In the genomic region with DNA sequence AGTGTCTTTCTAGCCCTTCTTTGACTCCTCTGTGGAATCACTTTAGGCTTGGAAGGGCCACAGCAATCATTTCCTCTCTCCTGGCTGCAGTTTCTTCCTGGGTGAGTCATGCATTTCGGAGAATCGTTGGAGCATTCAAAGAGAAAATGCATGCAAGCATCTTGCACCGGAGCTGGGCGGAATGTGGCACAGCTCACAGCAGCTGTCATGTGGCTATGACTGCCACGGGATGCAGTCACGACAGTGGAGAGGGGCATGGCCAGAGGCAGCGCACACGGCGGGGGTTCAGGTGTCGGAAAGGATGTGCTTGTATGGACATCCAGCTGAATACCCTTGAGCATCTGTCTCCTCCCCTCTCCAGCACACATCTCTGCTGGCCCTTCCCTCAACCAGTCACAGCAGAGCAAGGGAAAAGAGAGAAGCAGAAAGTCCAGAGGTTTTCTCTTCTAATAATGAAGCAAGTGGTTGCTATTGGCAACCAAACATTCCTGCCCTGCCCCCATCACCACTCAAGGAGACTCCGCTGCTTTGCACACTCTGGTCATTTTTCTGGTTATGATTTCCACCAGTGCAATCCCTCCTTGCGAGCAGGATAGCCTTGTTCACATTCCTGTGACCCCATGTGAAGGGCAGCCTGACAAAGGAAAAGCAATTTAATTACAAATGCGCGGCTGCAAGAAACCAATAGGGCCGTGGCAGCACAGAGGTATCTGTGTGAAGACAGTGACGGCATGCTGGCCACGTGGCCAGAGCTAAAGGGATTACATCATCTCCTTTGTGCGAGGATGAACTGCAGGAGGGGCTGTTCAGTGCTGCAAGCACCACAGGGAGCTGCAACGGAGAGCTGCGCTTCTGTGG, we compare ENCODE assay signal across 8 mouse cellular contexts.
A peak's percentile ranks its signal among the peaks of the same experiment; 100 is the strongest.
DNase-seq lines count a peak whose midpoint lies in the region; ATAC-seq and TF ChIP-seq lines count a peak whose summit lies in the region.

No protein-coding gene starts in this region.

- H3K4me3 ChIP-seq in ES-Bruce4 (ENCODE audit: low read depth, low read length): peak overlapping the region; percentile 2; the same call in 1 of the 2 replicates
- H3K4me3 ChIP-seq in forebrain, embryonic 11.5 days (ENCODE audit: low read depth, low read length): peak overlapping the region; percentile 32
- peak overlapping the region; percentile 38 for H3K4me3 ChIP-seq in layer of hippocampus, adult 2 months
- H3K4me3 ChIP-seq in lung, adult 2 months (replicated peaks; ENCODE audit: extremely low read depth, low read depth, low read length): no peak overlapping the region
- H3K4me3 ChIP-seq in olfactory bulb, adult 2 months (ENCODE audit: insufficient read depth, low read depth, low read length): peak overlapping the region; percentile 26

- no peak overlapping the region for H3K9ac ChIP-seq in ES-Bruce4 (ENCODE audit: low read depth, poor library complexity, severe bottlenecking)
- peak overlapping the region; percentile 71 for H3K9ac ChIP-seq in forebrain, embryonic 11.5 days (ENCODE audit: low read length)

- H3K9me3 ChIP-seq in ES-Bruce4 (replicated peaks; ENCODE audit: control insufficient read depth, insufficient read depth, low read length, poor library complexity, severe bottlenecking): no peaks in the 10 kb centered on the region
- H3K9me3 ChIP-seq in forebrain, embryonic 11.5 days (ENCODE audit: control insufficient read depth, low read length): no peaks in the 10 kb centered on the region

- no peak for TF ChIP-seq CTCF in ES-Bruce4 (IDR thresholded peaks at IDR 0.05; ENCODE audit: low read depth, low read length)
- TF ChIP-seq CTCF in brain, embryonic 14.5 days (IDR thresholded peaks at IDR 0.05; ENCODE audit: borderline replicate concordance, extremely low read depth, insufficient read depth, insufficient read length): no peak
- peak; percentile 55 for TF ChIP-seq CTCF in layer of hippocampus, adult 2 months (conservative IDR thresholded peaks at IDR 0.05)
- 0 out of 2 replicates have a peak, but pooled peaks have one; percentile 5 for TF ChIP-seq CTCF in lung, adult 2 months (IDR thresholded peaks at IDR 0.05; ENCODE audit: insufficient read depth, low read length)
- no peak for TF ChIP-seq CTCF in olfactory bulb, adult 2 months (IDR thresholded peaks at IDR 0.05; ENCODE audit: insufficient read depth, low read depth, low read length)

- peaks cover 2% of the 10 kb centered on the region for H3K4me1 ChIP-seq in ES-Bruce4 (ENCODE audit: control insufficient read depth, insufficient read depth, low read length)
- H3K4me1 ChIP-seq in forebrain, embryonic 11.5 days (replicated peaks; ENCODE audit: control insufficient read depth, insufficient read depth, low read length): peaks cover 38% of the 10 kb centered on the region
- peaks cover 20% of the 10 kb centered on the region for H3K4me1 ChIP-seq in lung, adult 2 months (ENCODE audit: control insufficient read depth, insufficient read depth, low read length)
- peaks cover 36% of the 10 kb centered on the region for H3K4me1 ChIP-seq in olfactory bulb, adult 2 months (ENCODE audit: control insufficient read depth, insufficient read depth, low read length)

- 0 out of 2 replicates have a peak, but pooled peaks have one; percentile 21 for TF ChIP-seq EP300 in ES-Bruce4 (IDR thresholded peaks at IDR 0.05; ENCODE audit: insufficient read depth, low read depth, low read length)

- 4% methylated on average over 20 of the region's 20 CpGs for WGBS in forebrain, embryonic 11.5 days
- WGBS in lung, adult 2 months: 24% methylated on average over 20 of the region's 20 CpGs
- 10% methylated on average over 20 of the region's 20 CpGs for WGBS in olfactory bulb, adult 2 months

- H3K27ac ChIP-seq in ES-Bruce4 (ENCODE audit: insufficient read depth, low read length): no peak overlapping the region
- H3K27ac ChIP-seq in forebrain, embryonic 11.5 days (ENCODE audit: low read depth, low read length): peak overlapping the region; percentile 86
- H3K27ac ChIP-seq in layer of hippocampus, adult 2 months: peak overlapping the region; percentile 90
- H3K27ac ChIP-seq in olfactory bulb, adult 2 months (ENCODE audit: insufficient read depth, low read depth, low read length): peak overlapping the region; percentile 13

- H3K36me3 ChIP-seq in ES-Bruce4 (ENCODE audit: control insufficient read depth, insufficient read depth, low read length, poor library complexity, severe bottlenecking): no peaks in the 10 kb centered on the region
- H3K36me3 ChIP-seq in forebrain, embryonic 11.5 days (ENCODE audit: control insufficient read depth, insufficient read depth, low read length): no peaks in the 10 kb centered on the region

- H3K4me2 ChIP-seq in forebrain, embryonic 11.5 days (ENCODE audit: low read depth, low read length, severe bottlenecking): peak overlapping the region; percentile 80

- no peak for TF ChIP-seq POLR2A in ES-Bruce4 (IDR thresholded peaks at IDR 0.05; ENCODE audit: insufficient read depth, low read length)
- TF ChIP-seq POLR2A in brain, embryonic 14.5 days (IDR thresholded peaks at IDR 0.05; ENCODE audit: borderline replicate concordance, extremely low read depth, insufficient read depth, insufficient read length, poor library complexity, severe bottlenecking): peak; percentile 60; the same call in 1 of the 2 replicates
- no peak for TF ChIP-seq POLR2A in lung, adult 2 months (IDR thresholded peaks at IDR 0.05; ENCODE audit: borderline replicate concordance, extremely low read depth, low read depth, low read length)
- TF ChIP-seq POLR2A in olfactory bulb, adult 2 months (IDR thresholded peaks at IDR 0.05; ENCODE audit: insufficient read depth, low read depth, low read length): no peak; the same call in 1 of the 2 replicates

- peak; percentile 95 for ATAC-seq in forebrain, embryonic 11.5 days (replicated peaks; ENCODE audit: low FRiP score)
- peak; percentile 55 to 68 for ATAC-seq in hematopoietic stem cell, adult 5-6 weeks (replicated peaks in 1 of 2; ENCODE audit: insufficient read depth in 1 of 2, low FRiP score in 2 of 2, low TSS enrichment in 1 of 2, low read depth in 1 of 2, poor library complexity in 2 of 2, severe bottlenecking in 2 of 2)

- DNase-seq in brain, embryonic 14.5 days (ENCODE audit: low read depth): peak; percentile 98
- peak; percentile 84 for DNase-seq in forebrain, embryonic 11.5 days (ENCODE audit: low spot score)
- peak; percentile 57 to 74 for DNase-seq in layer of hippocampus, adult 2 months (ENCODE audit: low spot score in 2 of 2)
- no peak for DNase-seq in lung, adult 2 months
- no peak for DNase-seq in urinary bladder, postnatal 10 days (ENCODE audit: low spot score)

- H3K27me3 ChIP-seq in ES-Bruce4 (ENCODE audit: control insufficient read depth, insufficient read depth, low read length, poor library complexity, severe bottlenecking): no peaks in the 10 kb centered on the region
- no peaks in the 10 kb centered on the region for H3K27me3 ChIP-seq in forebrain, embryonic 11.5 days (ENCODE audit: control insufficient read depth, insufficient read depth, low read length)

Comparison
In these comparisons a context has a peak if more than half of its experiments do, and no peak if none do; other contexts are left out.
1. CTCF ChIP-seq: peak in layer of hippocampus, adult 2 months (single experiment) and lung, adult 2 months (single experiment); none in ES-Bruce4 (single experiment), brain, embryonic 14.5 days (single experiment) and olfactory bulb, adult 2 months (single experiment).
2. DNase-seq: peak in brain, embryonic 14.5 days (single experiment), forebrain, embryonic 11.5 days (single experiment) and layer of hippocampus, adult 2 months (2 of 2); none in lung, adult 2 months (single experiment) and urinary bladder, postnatal 10 days (single experiment).